Mouse (Mus musculus) hindbrain, embryonic 16.5 days (tissue): ENCODE results near the gene Tcerg1l. TPM values are rescaled to one million over a fixed set of nuclear protein-coding genes. Genes with fewer than 3 reads are reported as not detected.
A peak's percentile ranks its signal among the peaks of the same experiment; 100 is the strongest.

ENCODE experiments used
- ATAC-seq: fragments of 200-750 bp; cut with Nextera tagmentation; 2 replicates; pipeline ENCODE4 v1.8.0; 2017; ENCODE audit warnings: moderate TSS enrichment, moderate library complexity
- H3K27ac ChIP-seq: fragments of 300-500 bp; sonication (generic); 2 replicates; pipeline ENCODE4 v1.5.1; 2014; ENCODE audit warnings: low read depth, mild to moderate bottlenecking, control low read depth, low read length, moderate library complexity
- H3K27me3 ChIP-seq: fragments of 300-500 bp; sonication (generic); replicated peaks from 2 replicates; pipeline ENCODE4 v1.6.1; 2014; ENCODE audit warnings: low read length; ENCODE audit not compliant: control insufficient read depth, insufficient read depth
- H3K36me3 ChIP-seq: fragments of 300-500 bp; sonication (generic); 2 replicates; pipeline ENCODE4 v1.6.1; 2014; ENCODE audit warnings: mild to moderate bottlenecking, low read length, moderate library complexity, mixed read lengths; ENCODE audit not compliant: control insufficient read depth, insufficient read depth
- H3K4me1 ChIP-seq: fragments of 300-500 bp; sonication (generic); 2 replicates; pipeline ENCODE4 v1.6.1; 2014; ENCODE audit warnings: low read depth, low read length; ENCODE audit not compliant: control insufficient read depth, insufficient read depth
- H3K4me2 ChIP-seq: fragments of 300-500 bp; sonication (generic); 2 replicates; pipeline ENCODE4 v1.6.1; 2014; ENCODE audit warnings: mild to moderate bottlenecking, low read length, control low read depth, moderate library complexity
- H3K4me3 ChIP-seq: fragments of 300-500 bp; sonication (generic); 2 replicates; pipeline ENCODE4 v1.5.1; 2014; ENCODE audit warnings: mild to moderate bottlenecking, low read length, control low read depth, moderate library complexity
- H3K9ac ChIP-seq: fragments of 300-500 bp; sonication (generic); 2 replicates; pipeline ENCODE4 v1.6.1; 2014; ENCODE audit warnings: low read depth, mild to moderate bottlenecking, control low read depth, low read length, moderate library complexity
- H3K9me3 ChIP-seq: fragments of 300-500 bp; sonication (generic); 2 replicates; pipeline ENCODE4 v1.6.1; 2014; ENCODE audit warnings: mild to moderate bottlenecking, low read length, moderate library complexity; ENCODE audit not compliant: control insufficient read depth
- WGBS: fragments of 180-500 bp; shearing (Covaris S2); extraction: QIAGEN DNeasy Blood & Tissue Kit; methylation state at CpG from one replicate; pipeline ENCODE4 v1.1.7; 2014; 5-methylcytosine and 5-hydroxymethylcytosine counted together
- polyA plus RNA-seq: library from polyadenylated mRNA; unstranded; fragments of >200 nt; fragmentation: Nextera tagmentation; extraction: Ambion mirVana; gene quantifications from 2 replicates; pipeline ENCODE4 v1.2.1, GENCODE M21; 2015

Gene Tcerg1l
- polyA plus RNA-seq, 1 experiment from 2014 or later, result 20.3 TPM

- no peak for ATAC-seq
- 73% methylated on average over 4 of the region's 4 CpGs for WGBS
- no peak overlapping the region for H3K9ac ChIP-seq
Observed at GRCm38 (mm10) chr7:138222951-138223350, 174.6 kb downstream of the Tcerg1l start.

GRCm38 (mm10) chr7:138217556-138218098, 179.9 kb downstream of the Tcerg1l start:
- no peak overlapping the region for H3K27ac ChIP-seq
- no peak overlapping the region for H3K9ac ChIP-seq
- WGBS, result 79% methylated on average over 6 of the region's 6 CpGs
- H3K4me1 ChIP-seq, result peaks cover 10% of the 10 kb centered on the region
- no peak overlapping the region for H3K4me2 ChIP-seq
- no peaks in the 10 kb centered on the region for H3K36me3 ChIP-seq
- H3K27me3 ChIP-seq, result no peaks in the 10 kb centered on the region
- no peaks in the 10 kb centered on the region for H3K9me3 ChIP-seq
- no peak for ATAC-seq
- no peak overlapping the region for H3K4me3 ChIP-seq

More at GRCm38 (mm10) chr7:138222951-138223350, 174.6 kb downstream of the Tcerg1l start:
- Histone ChIP-seq H3K9me3 (no peaks in the 10 kb centered on the region), H3K27me3 (no peaks in the 10 kb centered on the region), H3K4me1 (no peaks in the 10 kb centered on the region), H3K4me3 (no peak overlapping the region), H3K4me2 (no peak overlapping the region), H3K36me3 (no peaks in the 10 kb centered on the region), H3K27ac (no peak overlapping the region)

GRCm38 (mm10) chr7:138215177-138215830, 182.2 kb downstream of the Tcerg1l start:
- Histone ChIP-seq H3K36me3 (no peaks in the 10 kb centered on the region), H3K27me3 (no peaks in the 10 kb centered on the region), H3K4me2 (no peak overlapping the region), H3K4me1 (peaks cover 10% of the 10 kb centered on the region), H3K9me3 (no peaks in the 10 kb centered on the region), H3K9ac (no peak overlapping the region), H3K4me3 (no peak overlapping the region), H3K27ac (peak overlapping the region; percentile 19; the same call in 1 of the 2 replicates)
- 42% methylated on average over 15 of the region's 15 CpGs for WGBS
- ATAC-seq, result 0 out of 2 replicates have a peak, but pooled peaks have one; percentile 48

GRCm38 (mm10) chr7:138214710-138215109, 182.8 kb downstream of the Tcerg1l start:
- no peaks in the 10 kb centered on the region for H3K27me3 ChIP-seq
- no peak overlapping the region for H3K27ac ChIP-seq
- no peak overlapping the region for H3K9ac ChIP-seq
- no peaks in the 10 kb centered on the region for H3K9me3 ChIP-seq
- no peaks in the 10 kb centered on the region for H3K36me3 ChIP-seq
- H3K4me2 ChIP-seq, result no peak overlapping the region
- H3K4me3 ChIP-seq, result no peak overlapping the region
- H3K4me1 ChIP-seq, result peaks cover 10% of the 10 kb centered on the region
- ATAC-seq, result no peak
- 65% methylated on average over 9 of the region's 9 CpGs for WGBS

GRCm38 (mm10) chr7:138209769-138210168, 187.8 kb downstream of the Tcerg1l start:
- H3K4me1 ChIP-seq, result no peaks in the 10 kb centered on the region
- H3K4me3 ChIP-seq, result no peak overlapping the region
- no peaks in the 10 kb centered on the region for H3K9me3 ChIP-seq
- H3K27me3 ChIP-seq, result no peaks in the 10 kb centered on the region
- H3K4me2 ChIP-seq, result no peak overlapping the region
- H3K36me3 ChIP-seq, result no peaks in the 10 kb centered on the region
- H3K9ac ChIP-seq, result no peak overlapping the region
- H3K27ac ChIP-seq, result no peak overlapping the region
- WGBS, result 75% methylated on average over 5 of the region's 5 CpGs
- no peak for ATAC-seq

GRCm38 (mm10) chr7:138205124-138205523, 192.4 kb downstream of the Tcerg1l start:
- WGBS, result 76% methylated on average over 2 of the region's 2 CpGs
- ATAC-seq, result no peak
- Histone ChIP-seq H3K9ac (no peak overlapping the region), H3K4me3 (no peak overlapping the region), H3K4me1 (no peaks in the 10 kb centered on the region), H3K4me2 (no peak overlapping the region), H3K9me3 (no peaks in the 10 kb centered on the region), H3K27me3 (no peaks in the 10 kb centered on the region), H3K36me3 (no peaks in the 10 kb centered on the region), H3K27ac (no peak overlapping the region)

- Histone ChIP-seq H3K27ac (no peak overlapping the region), H3K27me3 (no peaks in the 10 kb centered on the region), H3K9ac (no peak overlapping the region), H3K4me3 (no peak overlapping the region), H3K9me3 (no peaks in the 10 kb centered on the region), H3K4me2 (no peak overlapping the region), H3K4me1 (no peaks in the 10 kb centered on the region), H3K36me3 (no peaks in the 10 kb centered on the region)
- ATAC-seq, result no peak
- WGBS, result 75% methylated on average over 15 of the region's 15 CpGs
Observed at GRCm38 (mm10) chr7:138202162-138202832, 195.2 kb downstream of the Tcerg1l start.

GRCm38 (mm10) chr7:138199333-138200058, 198.0 kb downstream of the Tcerg1l start:
- Histone ChIP-seq H3K27ac (no peak overlapping the region), H3K4me3 (no peak overlapping the region), H3K36me3 (no peaks in the 10 kb centered on the region), H3K4me2 (no peak overlapping the region), H3K4me1 (no peaks in the 10 kb centered on the region), H3K27me3 (no peaks in the 10 kb centered on the region), H3K9ac (no peak overlapping the region), H3K9me3 (no peaks in the 10 kb centered on the region)
- no peak for ATAC-seq
- 49% methylated on average over 10 of the region's 10 CpGs for WGBS

- Histone ChIP-seq H3K27me3 (no peaks in the 10 kb centered on the region; the same call in 1 of the 2 replicates), H3K4me2 (no peak overlapping the region), H3K36me3 (no peaks in the 10 kb centered on the region), H3K9ac (no peak overlapping the region), H3K9me3 (no peaks in the 10 kb centered on the region), H3K27ac (no peak overlapping the region), H3K4me1 (no peaks in the 10 kb centered on the region), H3K4me3 (no peak overlapping the region)
- 93% methylated on average over 2 of the region's 2 CpGs for WGBS
- no peak for ATAC-seq
Observed at GRCm38 (mm10) chr7:138196139-138196538, 201.4 kb downstream of the Tcerg1l start.
